Mouse (Mus musculus) CH12.LX (cell line): ENCODE data around the gene Sell.

ENCODE experiments used
- IRF4 ChIP-seq: IDR thresholded peaks from 2 replicates; pipeline ENCODE4 v1.6.1; 2014; ENCODE audit warnings: low read depth, mild to moderate bottlenecking, inconsistent platforms, low read length, improper control_type of control experiment
- MAX ChIP-seq: IDR thresholded peaks from 2 replicates; pipeline ENCODE4 v1.6.1; 2011; ENCODE audit warnings: low read length, improper control_type of control experiment
- USF2 ChIP-seq: conservative IDR thresholded peaks from 2 replicates; pipeline ENCODE4 v1.6.1; 2011; ENCODE audit warnings: low read depth, low read length, improper control_type of control experiment

GRCm38 (mm10) chr1:164076441-164076840 lies 14.7 kb downstream of the Sell start:
- TF ChIP-seq MAX (no peak), IRF4 (no peak), USF2 (no peak)
